Mouse (Mus musculus): ENCODE data around the gene Klk8. TPM values are rescaled to one million over a fixed set of nuclear protein-coding genes. Genes with fewer than 3 reads are reported as not detected.

Gene Klk8
- polyA plus RNA-seq (2021; fragmentation: Nextera tagmentation): 9.7 and 10.3 TPM in 2 replicates
- long read RNA-seq, experiment 1: 0 reads
- long read RNA-seq, experiment 2, transcript Klk8-201 (5 exons, 1,322 nt): major isoform, 5 of 7 reads
- long read RNA-seq, experiment 2, partial matches to known transcripts: 0 of 7 reads
- long read RNA-seq, experiment 2, other reads (novel, unspliced or antisense): 1 of 7 reads

DNA sequence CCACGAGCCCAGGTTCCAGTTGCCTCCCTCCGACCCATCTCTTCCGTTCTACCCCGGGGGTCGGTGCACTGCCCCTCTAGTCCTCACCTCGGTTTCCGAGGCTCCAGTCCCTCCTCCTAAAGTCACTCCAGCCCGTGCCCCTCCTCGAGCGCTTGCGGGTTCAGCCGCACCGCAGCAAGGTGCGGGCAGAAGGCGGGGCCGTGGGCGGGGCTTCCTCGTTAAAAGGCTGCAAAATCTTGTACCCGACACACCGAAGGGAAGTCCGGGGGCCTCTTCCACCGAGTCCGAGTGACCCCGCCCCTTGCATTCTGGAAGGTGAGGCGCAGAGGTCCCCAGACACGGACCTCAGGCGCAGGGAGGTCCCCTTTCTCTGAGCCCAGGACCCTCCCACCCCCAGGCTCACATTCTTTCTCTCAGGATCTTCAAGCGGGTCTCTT lies at the start of gene Klk8:
Gene Klk8 (plus strand): TSS at position 245 of the 437 bp plus-strand sequence.

DNA sequence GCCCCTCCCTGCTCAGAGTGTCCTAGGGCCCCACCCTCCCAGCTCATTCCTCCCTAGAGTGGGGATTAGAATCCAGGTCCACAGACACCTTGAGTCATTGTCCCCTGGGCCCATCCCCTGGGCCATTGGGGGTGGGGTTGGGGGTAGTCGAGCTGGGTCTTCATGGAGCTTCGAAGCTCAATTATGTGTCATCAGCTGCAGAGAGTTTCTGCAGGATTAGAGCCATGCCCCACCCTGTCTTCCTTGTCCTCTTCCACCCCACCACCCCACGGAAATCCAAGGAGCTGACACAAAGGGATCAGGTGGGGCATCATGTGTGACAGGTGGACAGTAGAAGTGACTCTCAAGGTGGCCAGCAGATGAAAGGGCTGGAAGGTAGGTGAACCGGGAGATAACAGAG lies 28.8 kb upstream of the Klk8 start, which contains the start of gene Klk12:
Gene Klk12 (plus strand): TSS at position 301 of the 400 bp plus-strand sequence.

DNA sequence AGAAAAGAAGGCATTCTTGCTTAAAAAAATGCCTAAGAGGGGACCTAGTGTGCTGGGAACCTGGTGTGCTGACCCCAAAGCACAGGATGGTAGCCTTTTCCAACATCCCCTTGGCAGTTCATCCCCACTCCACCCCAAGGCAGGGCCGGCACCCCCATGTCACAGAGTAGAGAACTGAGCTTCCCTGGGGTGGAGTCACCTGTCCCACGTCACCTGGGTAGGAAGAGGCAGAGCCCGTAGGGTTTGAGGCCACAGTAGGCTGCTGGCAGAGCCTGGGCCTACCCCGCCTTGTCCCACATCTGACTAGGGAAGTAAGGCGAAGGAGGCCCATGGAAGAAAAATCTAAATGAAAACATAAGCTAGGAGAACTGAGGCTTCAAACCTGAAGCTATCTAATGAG lies 23.0 kb upstream of the Klk8 start, which contains the start of gene Klk11:
Gene Klk11 (plus strand): TSS at position 241 of the 400 bp plus-strand sequence.

DNA sequence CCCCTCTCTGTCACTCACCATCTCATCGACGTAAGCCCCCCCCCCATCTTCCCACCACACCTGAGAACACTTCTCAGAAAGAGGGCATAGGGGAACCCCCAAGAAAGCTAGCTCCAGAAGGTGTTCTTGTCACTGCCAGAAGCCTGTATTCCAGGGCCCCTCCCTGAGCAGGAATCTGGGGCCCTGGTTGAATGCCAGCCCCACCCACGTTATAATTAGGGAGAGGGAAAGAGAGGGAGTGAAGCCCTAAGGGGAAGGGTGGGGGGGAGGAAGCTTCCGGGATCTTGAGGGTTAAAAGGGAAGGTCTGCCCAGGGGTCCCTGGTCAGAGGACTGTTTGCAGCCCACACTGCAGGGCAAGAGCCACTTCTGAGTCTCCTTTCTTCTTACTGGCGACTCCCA lies 16.6 kb upstream of the Klk8 start, which contains the start of gene Klk10:
Gene Klk10 (plus strand): TSS at position 290 of the 400 bp plus-strand sequence.

DNA sequence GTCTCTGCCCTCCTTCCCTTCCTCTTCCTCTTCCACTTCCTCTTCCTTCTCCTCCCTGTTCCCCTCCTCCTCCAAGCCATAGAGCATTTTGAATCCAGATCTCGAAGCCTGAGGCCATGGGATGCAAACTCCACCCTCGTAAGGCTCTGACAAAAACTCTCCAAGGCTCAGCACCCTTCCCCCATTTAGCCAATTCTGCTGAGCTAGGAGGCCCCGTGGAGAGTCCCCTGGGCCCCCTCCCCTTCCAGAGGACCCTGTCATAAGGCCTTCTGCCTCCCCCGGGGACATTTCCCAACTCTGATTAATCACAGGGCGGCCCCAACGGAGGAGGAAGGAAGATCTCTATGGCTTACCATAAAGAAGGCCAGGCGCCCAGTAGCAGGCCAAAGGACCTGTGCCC lies 5.8 kb upstream of the Klk8 start, which contains the start of gene Klk9:
Gene Klk9 (plus strand): TSS at position 301 of the 400 bp plus-strand sequence.

GRCm38 (mm10) chr7:43810994-43811393 lies 13.6 kb downstream of the Klk8 start, which contains the start of gene Klk7:
Klk7 (plus strand) TSS chr7:43811294.

GRCm38 (mm10) chr7:43824199-43824598 lies 26.8 kb downstream of the Klk8 start, which contains the start of gene Klk6:
Klk6 (plus strand) TSS chr7:43824499.

DNA sequence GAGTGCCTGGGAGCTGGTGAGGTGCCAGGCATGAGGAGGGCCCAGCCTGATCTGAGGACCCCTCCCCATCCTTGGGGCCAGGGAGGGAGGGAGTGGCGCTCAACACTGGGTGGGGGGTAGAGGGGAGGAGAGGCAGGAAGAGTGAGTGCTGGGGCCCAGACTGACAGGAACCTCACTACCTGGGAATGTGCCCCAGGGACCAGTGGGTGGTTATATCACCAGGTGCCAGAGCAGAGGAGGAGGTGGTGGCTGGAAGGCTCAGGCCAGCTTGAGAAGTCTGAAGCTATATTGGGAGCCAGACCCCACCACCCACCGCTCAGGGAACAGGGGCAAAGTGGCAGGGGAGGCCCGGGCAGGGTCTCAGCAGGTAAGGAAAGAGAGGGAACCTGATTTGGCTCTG lies 44.3 kb downstream of the Klk8 start, which contains the start of gene Klk5:
Gene Klk5 (plus strand): TSS at position 271 of the 400 bp plus-strand sequence.

Other genes with a start within 250 kb of the Klk8 start
- gene Zfp658, start 235.3 kb upstream of the Klk8 start, polyA plus RNA-seq (2021; fragmentation: Nextera tagmentation): 1.2 and 1.6 TPM in 2 replicates
- gene Zfp719, start 218.0 kb upstream of the Klk8 start, polyA plus RNA-seq (2021; fragmentation: Nextera tagmentation): 5.4 and 5.5 TPM in 2 replicates
- not detected in 2 replicates for gene Zfp819, start 190.4 kb upstream of the Klk8 start, polyA plus RNA-seq (2021; fragmentation: Nextera tagmentation)
- gene Ceacam18, start 162.9 kb upstream of the Klk8 start, polyA plus RNA-seq (2021; fragmentation: Nextera tagmentation): not detected in 2 replicates
- 0.54 and 0.59 TPM in 2 replicates for gene Siglece, start 137.4 kb upstream of the Klk8 start, polyA plus RNA-seq (2021; fragmentation: Nextera tagmentation)
- 5.3 and 6.3 TPM in 2 replicates for gene Ctu1, start 125.6 kb upstream of the Klk8 start, polyA plus RNA-seq (2021; fragmentation: Nextera tagmentation)
- gene Klk14, start 107.2 kb upstream of the Klk8 start, polyA plus RNA-seq (2021; fragmentation: Nextera tagmentation): not detected in 2 replicates
- not detected in 2 replicates for gene Klk13, start 85.0 kb upstream of the Klk8 start, polyA plus RNA-seq (2021; fragmentation: Nextera tagmentation)
- gene Klk12, start 28.7 kb upstream of the Klk8 start, polyA plus RNA-seq (2021; fragmentation: Nextera tagmentation): not detected in 2 replicates
- not detected in 2 replicates for gene Klk11, start 23.0 kb upstream of the Klk8 start, polyA plus RNA-seq (2021; fragmentation: Nextera tagmentation)
- gene Klk10, start 16.5 kb upstream of the Klk8 start, polyA plus RNA-seq (2021; fragmentation: Nextera tagmentation): 0.15 and 0.34 TPM in 2 replicates
- not detected in 2 replicates for gene Klk9, start 5.7 kb upstream of the Klk8 start, polyA plus RNA-seq (2021; fragmentation: Nextera tagmentation)
- gene Klk7, start 13.7 kb downstream of the Klk8 start, polyA plus RNA-seq (2021; fragmentation: Nextera tagmentation): not detected in 2 replicates
- 7.3 and 12.8 TPM in 2 replicates for gene Klk6, start 26.9 kb downstream of the Klk8 start, polyA plus RNA-seq (2021; fragmentation: Nextera tagmentation)
- not detected in 2 replicates for gene Klk5, start 44.4 kb downstream of the Klk8 start, polyA plus RNA-seq (2021; fragmentation: Nextera tagmentation)
- not detected in 2 replicates for gene Klk4, start 83.6 kb downstream of the Klk8 start, polyA plus RNA-seq (2021; fragmentation: Nextera tagmentation)
- gene Klk15, start 136.2 kb downstream of the Klk8 start, polyA plus RNA-seq (2021; fragmentation: Nextera tagmentation): not detected in 2 replicates
- not detected in 2 replicates for gene Klk1b8, start 153.1 kb downstream of the Klk8 start, polyA plus RNA-seq (2021; fragmentation: Nextera tagmentation)
- not detected in 2 replicates for gene Klk1b1, start 169.2 kb downstream of the Klk8 start, polyA plus RNA-seq (2021; fragmentation: Nextera tagmentation)
- gene Klk1b9, start 178.5 kb downstream of the Klk8 start, polyA plus RNA-seq (2021; fragmentation: Nextera tagmentation): not detected in 2 replicates
- gene Klk1b11, start 198.3 kb downstream of the Klk8 start, polyA plus RNA-seq (2021; fragmentation: Nextera tagmentation): not detected in 2 replicates
- gene Klk1b26, start 214.6 kb downstream of the Klk8 start, polyA plus RNA-seq (2021; fragmentation: Nextera tagmentation): not detected in 2 replicates

All from left cerebral cortex, adult 6 months (tissue).